Mouse (Mus musculus) spleen, adult 2 months (tissue): ENCODE measurements around the gene Clec16a.

Experiments used
- CTCF ChIP-seq: fragments of 200-500 bp; IDR thresholded peaks from 2 replicates; pipeline ENCODE4 v1.5.1; 2011; ENCODE audit warnings: mild to moderate bottlenecking, inconsistent platforms; ENCODE audit not compliant: insufficient read depth, insufficient read length, insufficient replicate concordance; ENCODE audit errors: extremely low read depth
- POLR2A ChIP-seq: fragments of 200-500 bp; IDR thresholded peaks from 2 replicates; pipeline ENCODE4 v1.6.1; 2011; ENCODE audit warnings: low read depth, low read length, inconsistent platforms

DNA sequence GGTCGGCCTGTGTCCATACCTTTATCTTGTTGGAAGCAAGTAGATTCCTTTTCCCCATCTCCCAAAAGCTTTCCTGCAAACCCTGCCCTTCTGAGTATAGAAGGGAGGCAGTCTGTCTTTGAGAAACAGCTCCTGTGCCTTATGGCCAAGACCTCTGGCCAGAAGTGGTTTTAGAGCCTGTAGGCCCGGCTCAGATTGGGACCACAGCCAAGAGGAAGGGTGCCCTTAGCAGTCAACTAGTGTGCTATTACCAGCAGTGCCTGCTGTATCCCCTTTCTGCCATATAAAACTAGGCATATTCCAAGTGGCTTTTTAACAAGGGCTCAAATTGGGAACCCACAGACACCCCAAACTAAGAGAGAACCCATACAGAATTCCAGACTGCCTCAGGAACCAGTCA is 190.6 kb downstream of the Clec16a start:
- no peak for TF ChIP-seq CTCF
- TF ChIP-seq POLR2A: no peak
